Mouse (Mus musculus): ENCODE results near the gene Rundc3b.

Rundc3b gene

GRCm38 (mm10) chr5:8622596-8623231 is at the start of gene Rundc3b:
Gene Rundc3b (minus strand): TSS chr5:8622952.
- peak; percentile 98 for DNase-seq (ENCODE audit: inconsistent ontology term)

- DNase-seq (ENCODE audit: inconsistent ontology term): no peak
Observed at GRCm38 (mm10) chr5:8669606-8670005, 46.9 kb upstream of the Rundc3b start.

GRCm38 (mm10) chr5:8667758-8668474 is 45.2 kb upstream of the Rundc3b start:
- DNase-seq (ENCODE audit: inconsistent ontology term): no peak

GRCm38 (mm10) chr5:8664678-8665077 is 41.9 kb upstream of the Rundc3b start:
- no peak for DNase-seq (ENCODE audit: inconsistent ontology term)

GRCm38 (mm10) chr5:8660738-8661151 is 38.0 kb upstream of the Rundc3b start:
- no peak for DNase-seq (ENCODE audit: inconsistent ontology term)

GRCm38 (mm10) chr5:8659911-8660737 is 37.4 kb upstream of the Rundc3b start, which contains the start of gene Abcb1a:
Gene Abcb1a (plus strand): TSS chr5:8660077.
- DNase-seq (ENCODE audit: inconsistent ontology term): peak; percentile 40

- DNase-seq (ENCODE audit: inconsistent ontology term): no peak
Observed at GRCm38 (mm10) chr5:8652085-8652484, 29.3 kb upstream of the Rundc3b start.

- no peak for DNase-seq (ENCODE audit: inconsistent ontology term)
Observed at GRCm38 (mm10) chr5:8648774-8649173, 26.0 kb upstream of the Rundc3b start.

GRCm38 (mm10) chr5:8648300-8648699 is 25.5 kb upstream of the Rundc3b start:
- DNase-seq (ENCODE audit: inconsistent ontology term): no peak

GRCm38 (mm10) chr5:8634489-8634975 is 11.8 kb upstream of the Rundc3b start:
- peak; percentile 5 for DNase-seq (ENCODE audit: inconsistent ontology term)

GRCm38 (mm10) chr5:8632901-8633300 is 10.1 kb upstream of the Rundc3b start:
- DNase-seq (ENCODE audit: inconsistent ontology term): no peak

- peak; percentile 65 for DNase-seq (ENCODE audit: inconsistent ontology term)
Observed at GRCm38 (mm10) chr5:8622071-8622595, 619 bp downstream of the Rundc3b start.

- peak; percentile 12 for DNase-seq (ENCODE audit: inconsistent ontology term)
Observed at GRCm38 (mm10) chr5:8571118-8571517, 51.6 kb downstream of the Rundc3b start.

GRCm38 (mm10) chr5:8566867-8567266 is 55.9 kb downstream of the Rundc3b start:
- DNase-seq (ENCODE audit: inconsistent ontology term): no peak

- DNase-seq (ENCODE audit: inconsistent ontology term): no peak
Observed at GRCm38 (mm10) chr5:8544512-8544911, 78.2 kb downstream of the Rundc3b start.

GRCm38 (mm10) chr5:8542631-8543207 is 80.0 kb downstream of the Rundc3b start:
- DNase-seq (ENCODE audit: inconsistent ontology term): no peak

- DNase-seq (ENCODE audit: inconsistent ontology term): no peak
Observed at GRCm38 (mm10) chr5:8541120-8542117, 81.3 kb downstream of the Rundc3b start.

GRCm38 (mm10) chr5:8519006-8519405 is 103.7 kb downstream of the Rundc3b start:
- DNase-seq (ENCODE audit: inconsistent ontology term): no peak

GRCm38 (mm10) chr5:8491778-8492177 is 131.0 kb downstream of the Rundc3b start:
- no peak for DNase-seq (ENCODE audit: inconsistent ontology term)

- no peak for DNase-seq (ENCODE audit: inconsistent ontology term)
Observed at GRCm38 (mm10) chr5:8489471-8490110, 133.2 kb downstream of the Rundc3b start.
